Mouse (Mus musculus): Measurements from ENCODE around the gene Fgfr2.
A peak's percentile ranks its signal among the peaks of the same experiment; 100 is the strongest.

Gene Fgfr2

GRCm38 (mm10) chr7:130831586-130831985 is 2291.6 kb downstream of the Fgfr2 start:
- no peak for DNase-seq

GRCm38 (mm10) chr7:130828475-130828874 is 2294.7 kb downstream of the Fgfr2 start:
- DNase-seq: no peak

GRCm38 (mm10) chr7:130827844-130828403 is 2295.2 kb downstream of the Fgfr2 start:
- no peak for DNase-seq

- peak; percentile 18 for DNase-seq
Observed at GRCm38 (mm10) chr7:130827431-130827830, 2295.7 kb downstream of the Fgfr2 start.

- no peak for DNase-seq
Observed at GRCm38 (mm10) chr7:130826343-130826742, 2296.8 kb downstream of the Fgfr2 start.

GRCm38 (mm10) chr7:130823992-130824391 is 2299.2 kb downstream of the Fgfr2 start:
- no peak for DNase-seq

- no peak for DNase-seq
Observed at GRCm38 (mm10) chr7:130819624-130820023, 2303.5 kb downstream of the Fgfr2 start.

- DNase-seq: no peak
Observed at GRCm38 (mm10) chr7:130818813-130819212, 2304.3 kb downstream of the Fgfr2 start.

- DNase-seq: no peak
Observed at GRCm38 (mm10) chr7:130816243-130816642, 2306.9 kb downstream of the Fgfr2 start.

GRCm38 (mm10) chr7:130815601-130816000 is 2307.5 kb downstream of the Fgfr2 start:
- no peak for DNase-seq

- peak; percentile 35 for DNase-seq
Observed at GRCm38 (mm10) chr7:130812407-130812806, 2310.7 kb downstream of the Fgfr2 start.

GRCm38 (mm10) chr7:130810238-130810637 is 2312.9 kb downstream of the Fgfr2 start:
- no peak for DNase-seq

GRCm38 (mm10) chr7:130808694-130809093 is 2314.5 kb downstream of the Fgfr2 start:
- DNase-seq: no peak

- no peak for DNase-seq
Observed at GRCm38 (mm10) chr7:130807749-130808148, 2315.4 kb downstream of the Fgfr2 start.

GRCm38 (mm10) chr7:130804991-130805390 is 2318.2 kb downstream of the Fgfr2 start:
- DNase-seq: no peak

GRCm38 (mm10) chr7:130803251-130803825 is 2319.8 kb downstream of the Fgfr2 start:
- DNase-seq: no peak

- DNase-seq: no peak
Observed at GRCm38 (mm10) chr7:130801811-130802210, 2321.3 kb downstream of the Fgfr2 start.

- no peak for DNase-seq
Observed at GRCm38 (mm10) chr7:130800681-130801080, 2322.5 kb downstream of the Fgfr2 start.

- DNase-seq: no peak
Observed at GRCm38 (mm10) chr7:130799418-130799817, 2323.7 kb downstream of the Fgfr2 start.

GRCm38 (mm10) chr7:130797524-130797923 is 2325.6 kb downstream of the Fgfr2 start:
- DNase-seq: no peak

- no peak for DNase-seq
Observed at GRCm38 (mm10) chr7:130796786-130797185, 2326.4 kb downstream of the Fgfr2 start.

- DNase-seq: no peak
Observed at GRCm38 (mm10) chr7:130793671-130794070, 2329.5 kb downstream of the Fgfr2 start.

- DNase-seq: no peak
Observed at GRCm38 (mm10) chr7:130789456-130789855, 2333.7 kb downstream of the Fgfr2 start.

- no peak for DNase-seq
Observed at GRCm38 (mm10) chr7:130788950-130789349, 2334.2 kb downstream of the Fgfr2 start.

- no peak for DNase-seq
Observed at GRCm38 (mm10) chr7:130787537-130787936, 2335.6 kb downstream of the Fgfr2 start.
